Mouse (Mus musculus) heart, adult 11 months (tissue): ENCODE data around the gene Il1r1.

Experiments used
- DNase-seq: peaks from one replicate; pipeline ENCODE4 v3.0.0; 2022

Il1r1 gene

DNA sequence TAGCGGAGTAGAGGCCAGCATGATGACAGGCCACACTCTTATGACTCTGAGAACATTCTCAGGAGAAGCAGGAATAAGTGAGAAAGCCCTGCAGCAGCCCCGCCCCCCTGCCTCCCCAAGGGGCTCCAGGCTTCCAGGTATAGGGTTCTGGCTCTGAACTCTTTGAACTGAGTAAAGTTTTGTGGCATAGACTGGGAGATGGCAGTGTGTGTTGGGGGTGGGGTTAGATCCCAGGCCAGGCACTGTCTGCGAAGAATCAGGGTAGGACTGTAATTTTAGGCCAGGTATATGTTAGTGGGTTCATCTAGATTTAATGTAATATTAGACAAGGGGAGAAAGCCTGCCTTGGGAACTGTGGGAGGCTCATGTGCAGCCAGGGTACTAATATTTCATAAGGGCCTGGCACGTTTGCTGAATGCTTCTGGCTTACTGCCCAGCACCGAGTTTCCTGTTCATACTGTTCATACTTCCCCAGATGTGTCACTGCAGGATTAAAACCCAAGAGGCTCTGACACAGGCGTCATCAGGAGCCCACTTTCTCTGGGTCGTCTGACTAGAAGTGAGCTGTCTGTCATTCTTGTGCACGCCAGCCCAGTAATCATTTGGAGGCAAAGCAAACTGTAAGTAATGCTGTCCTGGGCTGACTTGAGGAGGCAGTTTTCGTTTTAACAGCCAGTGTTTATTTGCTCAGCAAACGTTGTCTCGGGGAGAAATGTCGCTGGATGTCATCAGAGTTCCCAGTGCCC is at the start of gene Il1r1:
Il1r1 (plus strand) TSS at position 542 of the 746 bp plus-strand sequence.
- peak; percentile 99 for DNase-seq

DNA sequence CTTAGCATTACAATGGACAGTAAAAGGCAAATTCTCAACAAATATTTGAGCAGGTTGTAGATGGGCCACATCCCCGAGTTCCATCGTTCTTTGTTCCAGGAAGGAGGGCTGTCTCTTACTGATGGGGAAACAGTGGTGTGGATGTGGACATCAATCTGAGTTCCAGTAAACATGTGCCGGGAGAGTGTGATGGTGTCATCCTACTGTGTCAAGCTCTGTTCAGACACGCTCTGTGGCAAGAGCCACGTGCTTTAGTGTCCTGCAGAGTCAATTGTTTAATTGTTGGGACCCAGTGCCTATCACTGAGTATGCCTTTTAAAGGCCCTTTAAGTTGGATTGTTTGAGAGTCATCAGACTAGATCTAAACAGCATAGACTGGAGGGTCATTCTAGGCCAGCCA is 49.8 kb upstream of the Il1r1 start:
- DNase-seq, result no peak

DNA sequence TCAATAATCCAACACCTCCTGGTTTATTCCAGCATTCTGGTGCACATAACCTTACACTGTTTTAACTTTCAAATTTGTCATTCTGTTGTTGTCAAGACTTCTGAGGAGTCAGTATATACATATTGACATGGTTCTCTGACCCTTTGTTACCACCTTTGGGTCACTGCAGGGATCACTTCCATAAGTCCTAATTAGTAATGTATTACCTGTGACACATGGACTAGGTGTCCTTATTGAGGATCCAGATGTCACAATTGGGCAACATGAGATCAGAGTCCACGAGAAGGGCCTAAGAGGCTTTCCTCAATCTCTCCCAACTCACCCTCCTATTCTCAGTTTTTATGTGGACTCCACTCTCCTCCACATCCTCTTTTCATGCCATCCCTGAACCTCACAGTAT is 49.1 kb upstream of the Il1r1 start:
- no peak for DNase-seq

DNA sequence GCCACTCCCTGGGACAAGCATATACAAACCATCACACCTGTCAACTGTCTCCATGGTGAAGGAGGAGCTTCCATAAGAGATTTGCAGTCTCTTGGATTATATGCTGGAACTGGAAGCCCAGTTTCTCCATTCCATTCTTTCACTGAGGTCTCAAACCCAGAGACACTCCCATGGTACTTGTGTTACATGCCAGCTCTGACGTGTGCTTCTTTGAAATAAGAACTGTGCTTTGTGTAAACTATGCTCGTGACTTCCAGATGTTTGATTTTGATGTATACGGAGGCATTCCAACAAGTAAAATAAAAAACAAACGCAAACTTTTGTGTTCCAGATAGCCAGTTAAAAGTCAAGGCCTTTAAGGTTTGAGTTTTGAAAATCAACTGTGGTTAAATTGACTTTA is 45.8 kb upstream of the Il1r1 start:
- no peak for DNase-seq

DNA sequence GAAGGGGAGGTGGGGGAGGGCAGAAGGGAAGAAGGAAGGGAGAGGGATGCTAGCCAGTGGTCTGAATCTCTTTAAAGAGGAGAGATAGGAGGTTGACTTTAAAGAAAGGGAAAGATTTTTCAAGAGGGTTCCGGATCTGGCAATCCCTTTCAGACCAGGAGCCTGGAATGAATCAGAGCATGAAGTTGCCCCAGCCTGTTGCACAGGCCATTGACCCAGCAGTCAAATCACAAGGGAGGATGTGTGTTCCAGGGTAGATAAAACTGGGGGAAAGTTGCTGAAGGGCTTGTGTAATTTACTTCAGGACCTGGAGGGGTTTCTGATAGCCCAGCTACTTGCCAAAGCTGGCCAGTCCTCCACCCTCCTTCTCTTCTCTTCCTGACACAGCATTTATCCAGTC is 45.4 kb upstream of the Il1r1 start:
- DNase-seq, result peak; percentile 98

DNA sequence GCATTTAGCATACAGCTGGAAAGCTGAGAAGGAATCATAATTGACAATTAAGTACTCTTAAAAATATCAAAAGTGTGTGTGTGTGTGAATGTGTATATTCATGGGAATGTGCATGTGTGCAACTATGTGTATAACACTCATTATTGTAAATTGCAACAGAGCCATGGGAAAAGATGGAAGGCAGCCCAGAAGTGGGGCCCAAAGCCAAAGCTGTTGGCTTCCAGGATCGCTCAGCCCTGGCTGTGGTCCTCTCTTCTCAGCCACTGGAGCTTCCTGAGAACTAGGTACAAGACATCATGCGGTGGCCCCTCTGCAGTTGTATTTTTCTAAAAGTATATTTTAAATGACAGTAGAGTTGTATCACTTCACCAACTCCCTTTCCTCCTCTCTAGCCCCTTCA is 44.0 kb upstream of the Il1r1 start:
- DNase-seq, result peak; percentile 91

DNA sequence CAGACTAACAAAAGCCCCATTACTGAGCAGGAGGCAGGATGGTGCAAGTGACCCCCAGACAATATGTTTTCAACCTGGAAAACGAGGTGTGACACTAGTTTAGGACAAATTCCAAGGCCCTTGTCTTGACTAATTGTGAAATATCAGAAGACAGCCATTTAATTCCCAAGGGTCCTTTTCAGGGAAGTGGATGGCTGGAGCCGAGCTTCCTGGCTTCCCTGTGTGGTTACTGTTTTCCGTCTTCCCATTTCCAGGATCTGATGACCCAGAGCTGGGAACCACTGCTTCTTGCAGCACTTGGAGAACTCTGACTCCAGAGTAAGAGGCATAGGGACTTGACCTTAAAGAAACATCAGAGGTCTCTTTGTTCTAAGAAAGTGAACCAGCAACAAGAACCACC is 43.2 kb upstream of the Il1r1 start:
- peak; percentile 96 for DNase-seq

DNA sequence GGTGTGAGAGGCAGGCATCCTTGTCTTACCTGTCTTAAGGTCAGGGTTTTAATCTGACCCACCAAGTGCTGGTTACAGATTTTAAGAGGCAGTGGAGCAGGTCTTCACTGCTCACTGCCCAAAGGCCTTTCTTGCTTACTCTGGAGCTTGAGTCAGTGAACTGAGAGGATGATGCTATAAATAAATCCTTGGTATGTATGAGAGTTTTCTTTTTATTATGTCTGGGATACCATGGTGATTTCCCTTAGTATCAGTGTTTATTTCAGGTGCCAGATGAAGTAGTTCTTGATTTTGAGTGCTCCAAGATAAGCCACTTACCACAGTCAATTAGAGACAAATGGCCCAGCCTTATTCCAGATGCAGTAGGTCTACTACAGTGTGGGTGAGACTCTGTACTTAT is 41.5 kb upstream of the Il1r1 start:
- DNase-seq, result no peak

DNA sequence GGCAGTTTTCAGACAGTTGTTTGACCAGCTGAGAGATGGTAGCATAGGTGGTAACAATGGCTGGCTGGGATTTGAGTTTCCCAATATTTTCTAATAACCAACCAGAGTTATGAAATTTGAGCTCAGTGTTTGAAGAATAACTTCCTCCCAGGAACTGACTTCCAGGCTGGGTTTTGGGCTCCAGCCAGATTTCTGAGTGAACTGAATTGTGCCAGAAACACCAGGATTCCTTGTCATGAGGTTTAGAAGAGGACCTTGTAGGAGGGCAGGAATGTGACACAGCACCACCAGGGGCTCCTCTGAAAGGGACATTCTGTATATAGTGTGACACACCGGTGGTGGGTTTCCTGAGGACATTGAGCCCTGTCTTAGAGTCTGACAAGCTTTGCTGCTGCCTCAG is 36.9 kb upstream of the Il1r1 start:
- peak; percentile 94 for DNase-seq

DNA sequence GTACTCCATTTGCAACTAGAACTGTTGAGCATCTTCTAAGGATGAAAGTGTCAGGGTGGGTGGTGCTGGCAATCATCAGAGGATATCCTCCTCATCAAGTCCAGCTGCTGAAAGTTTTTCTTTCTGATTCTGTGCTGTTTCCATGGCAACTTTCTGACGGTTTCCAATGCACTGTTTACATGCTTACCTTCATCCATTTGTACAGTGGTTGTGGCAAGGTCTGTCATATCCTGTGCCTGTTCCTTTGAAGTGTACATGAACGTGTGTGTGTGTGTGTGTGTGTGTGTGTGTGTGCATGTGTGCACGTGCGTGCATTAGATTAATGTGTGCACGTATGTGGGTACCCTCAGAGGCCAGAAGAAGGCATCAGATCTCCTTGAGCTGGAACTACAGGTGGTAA is 34.9 kb upstream of the Il1r1 start:
- no peak for DNase-seq

DNA sequence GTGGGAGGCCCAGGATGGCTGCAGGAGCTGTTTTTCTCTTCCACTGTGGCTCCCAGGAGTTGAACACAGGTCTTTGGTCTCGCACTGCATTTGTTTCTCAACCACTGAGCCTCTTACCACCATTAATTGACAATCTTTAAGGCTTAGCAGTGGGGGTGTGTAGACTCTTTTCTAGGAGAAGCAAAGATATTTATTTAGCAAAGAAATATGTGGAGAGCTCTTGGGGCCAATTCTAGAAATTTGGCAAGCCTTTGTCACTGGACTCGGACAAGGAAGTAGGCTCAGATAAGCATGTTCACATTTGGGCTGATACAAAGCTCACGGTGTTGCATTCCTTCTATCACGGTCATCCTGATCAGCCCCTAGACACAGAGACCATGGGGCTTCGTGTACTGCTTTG is 34.0 kb upstream of the Il1r1 start:
- DNase-seq, result no peak

DNA sequence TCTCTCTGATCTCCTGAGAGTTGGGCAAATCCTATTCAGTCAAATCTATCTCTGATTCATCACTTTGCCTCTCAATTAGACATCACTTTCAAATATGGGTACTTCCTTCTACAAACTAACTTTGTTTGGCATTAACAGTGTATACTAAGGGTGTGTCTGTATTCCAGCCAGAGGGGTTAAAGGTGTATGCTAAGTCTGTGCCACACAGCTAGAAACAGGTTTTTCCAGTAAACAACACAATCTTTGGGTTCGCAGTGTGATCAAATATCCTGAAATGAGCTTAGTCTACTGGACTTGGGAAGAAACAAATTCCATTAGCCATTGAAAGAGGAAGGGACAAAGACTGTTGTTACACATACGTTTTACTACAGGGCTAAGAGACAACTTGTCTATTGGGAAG is 30.6 kb upstream of the Il1r1 start:
- DNase-seq, result no peak

DNA sequence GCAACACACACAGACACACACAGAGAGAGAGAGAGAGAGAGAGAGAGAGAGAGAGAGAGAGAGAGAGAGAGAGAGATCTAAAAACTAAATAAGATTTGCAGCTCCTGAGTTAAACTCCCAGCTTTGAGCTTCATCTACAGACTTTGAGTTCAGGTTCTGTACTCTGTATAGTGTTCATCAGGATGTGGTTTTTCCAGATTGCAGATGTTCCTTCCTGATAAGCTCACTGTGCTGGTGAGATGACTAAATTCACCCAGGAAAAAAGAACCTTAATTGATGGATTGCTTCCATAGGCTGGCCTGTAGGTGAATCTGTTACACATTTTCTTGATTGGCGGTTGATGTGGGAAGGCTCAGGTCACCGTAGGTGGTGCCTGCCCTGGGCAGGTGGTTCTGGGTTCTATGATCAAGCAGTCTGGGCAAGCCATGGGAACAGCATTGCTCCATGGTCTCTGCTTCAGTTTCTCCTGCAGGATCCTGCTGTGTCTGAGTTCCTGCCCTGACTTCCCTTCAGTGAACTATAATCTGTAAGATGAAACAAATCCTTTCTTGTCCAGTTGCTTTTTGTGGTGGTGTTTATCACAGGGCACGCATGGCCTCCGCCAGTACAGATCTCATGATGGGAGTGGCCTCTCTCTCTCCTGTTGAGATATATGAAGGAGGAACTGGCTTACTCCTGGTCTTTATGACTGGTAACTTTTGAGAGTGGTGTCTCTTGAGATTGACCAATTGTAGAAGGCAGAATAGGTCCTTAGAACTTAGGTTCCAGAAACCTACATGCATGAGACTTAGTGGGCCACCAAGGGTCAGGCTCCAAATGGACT is 11.3 kb upstream of the Il1r1 start:
- DNase-seq, result peak; percentile 66

DNA sequence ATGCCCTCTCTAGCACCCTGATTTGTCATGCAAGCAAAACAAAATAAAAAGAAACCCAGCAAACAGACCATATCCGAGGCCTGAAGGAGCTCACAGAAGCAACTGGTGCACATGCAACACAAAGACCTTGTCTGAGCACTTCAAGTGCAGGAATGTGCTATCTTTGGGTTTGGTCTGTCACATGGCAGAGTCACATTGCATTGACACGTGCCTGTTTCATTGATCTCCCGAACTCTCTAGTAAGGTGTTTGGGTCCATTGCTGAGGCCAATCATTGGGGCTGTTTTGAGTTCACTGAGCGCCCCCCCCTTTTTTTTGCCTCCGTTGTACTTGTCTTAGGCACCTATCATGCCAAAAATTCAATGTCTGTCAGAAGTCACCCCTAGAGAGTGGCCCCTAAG is 7.4 kb upstream of the Il1r1 start:
- peak; percentile 37 for DNase-seq

DNA sequence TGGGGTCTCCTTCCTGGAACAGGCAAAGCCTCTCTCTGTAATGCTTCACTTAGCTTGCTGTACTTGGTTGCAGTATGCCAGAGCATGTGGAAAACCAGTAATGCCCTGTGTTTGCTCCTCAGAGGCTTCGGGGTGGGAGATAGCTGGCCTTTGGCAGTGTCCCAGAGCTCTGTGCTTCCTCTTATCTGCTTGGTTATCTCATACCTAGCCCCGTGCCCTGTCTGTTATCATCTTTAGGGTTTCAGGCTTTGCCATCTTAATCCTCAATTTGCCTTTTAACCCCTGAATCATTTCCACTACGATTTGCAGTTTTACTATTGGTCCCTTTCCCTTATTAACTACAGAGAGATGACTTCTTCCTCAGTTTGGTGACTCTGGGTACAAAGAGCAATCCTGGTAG is 6.3 kb upstream of the Il1r1 start:
- DNase-seq, result peak; percentile 71

DNA sequence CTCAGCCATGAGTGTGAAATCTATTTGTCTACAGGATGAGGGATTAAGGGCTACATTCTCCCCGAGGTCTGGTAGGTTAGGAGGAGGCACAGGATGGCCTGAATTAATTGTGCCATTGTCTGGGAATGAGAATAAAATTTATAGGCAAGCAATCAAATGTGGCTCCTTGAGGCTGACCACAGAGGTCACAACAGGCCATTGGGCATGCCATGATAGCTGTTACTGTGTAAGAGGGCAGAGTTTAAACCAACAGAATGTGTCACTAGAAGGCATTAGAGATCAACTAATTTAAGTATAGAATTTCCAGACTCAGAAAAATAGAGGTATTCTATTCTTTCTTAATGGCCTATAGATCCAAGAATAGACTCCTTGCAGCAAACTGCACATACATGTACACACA is 4.3 kb upstream of the Il1r1 start:
- no peak for DNase-seq

DNA sequence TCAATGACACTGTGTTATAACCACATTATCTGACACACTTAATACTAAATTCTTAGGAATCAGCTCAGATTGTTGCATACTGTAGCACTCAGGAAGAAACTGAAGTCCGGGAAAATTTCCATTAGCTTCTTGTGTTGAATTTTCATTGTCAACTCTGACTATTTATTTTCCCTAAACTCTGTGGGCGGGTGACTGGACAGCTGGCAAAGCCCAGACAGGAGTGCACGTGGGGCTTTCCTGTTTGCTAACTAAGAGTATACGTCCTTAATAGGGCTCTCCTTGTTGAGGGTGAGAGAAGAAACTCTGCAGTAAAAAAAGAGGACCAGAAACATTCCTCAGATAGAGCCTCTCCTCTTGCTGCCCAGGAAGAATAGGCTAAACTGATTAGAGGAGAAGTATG is 3.0 kb upstream of the Il1r1 start:
- DNase-seq, result peak; percentile 75

DNA sequence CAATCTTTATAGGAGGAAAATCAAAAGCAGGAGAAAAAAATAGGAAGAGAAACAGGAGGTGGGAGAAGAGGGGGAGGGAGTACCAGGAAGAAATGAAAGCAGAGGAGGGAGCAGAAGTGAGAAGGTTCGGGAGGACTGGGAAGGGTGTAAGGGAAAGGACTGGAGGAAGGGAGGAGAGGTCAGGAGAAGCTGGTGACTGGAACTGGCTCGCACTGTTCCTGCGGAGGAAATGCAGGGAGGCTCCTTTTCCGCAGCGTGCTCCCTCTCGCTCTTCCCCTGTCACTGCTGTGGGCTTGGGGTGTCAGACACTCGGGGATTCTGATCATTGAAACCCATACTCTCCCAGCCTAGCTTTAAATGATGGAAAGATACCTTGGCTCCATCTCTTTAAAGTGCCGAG is 2.2 kb upstream of the Il1r1 start:
- DNase-seq, result peak; percentile 94

DNA sequence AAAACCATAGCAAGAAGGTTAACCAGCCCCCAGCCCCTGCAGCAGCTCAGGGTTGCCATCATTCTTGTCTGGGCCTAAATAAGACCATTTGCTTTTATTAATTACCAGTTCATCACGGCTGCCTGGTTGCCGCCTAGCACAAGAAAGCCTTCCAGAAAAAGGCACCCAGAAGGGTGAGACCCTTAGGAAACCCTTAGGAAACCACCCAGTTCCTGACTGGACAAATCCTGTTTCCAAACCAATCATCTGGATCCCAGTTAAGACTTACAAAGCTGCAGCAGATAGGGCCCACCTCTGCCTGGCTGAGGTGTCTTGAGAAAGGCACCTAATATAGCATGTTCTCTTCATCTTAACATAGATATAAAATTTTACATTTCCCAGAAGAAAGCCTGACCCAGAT is 1.3 kb upstream of the Il1r1 start:
- peak; percentile 91 for DNase-seq

DNA sequence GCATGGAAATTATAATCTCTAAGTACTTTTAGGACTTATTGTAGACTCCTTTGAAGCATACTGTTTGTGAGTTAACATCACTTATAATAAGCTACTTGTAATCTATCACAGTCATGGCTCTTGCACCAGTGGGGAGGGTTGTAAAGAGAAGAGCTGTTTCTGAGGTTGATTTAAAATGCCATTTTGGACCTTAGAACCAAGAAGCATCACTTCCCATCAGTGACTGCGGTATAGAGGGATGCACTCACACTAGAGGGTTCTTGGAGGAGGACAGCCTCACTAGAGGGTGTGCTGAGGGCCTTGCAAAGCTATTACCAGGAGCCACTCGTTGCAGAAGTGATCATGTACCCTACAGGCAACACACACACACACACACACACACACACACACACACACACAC is 700 bp downstream of the Il1r1 start:
- DNase-seq, result peak; percentile 74

DNA sequence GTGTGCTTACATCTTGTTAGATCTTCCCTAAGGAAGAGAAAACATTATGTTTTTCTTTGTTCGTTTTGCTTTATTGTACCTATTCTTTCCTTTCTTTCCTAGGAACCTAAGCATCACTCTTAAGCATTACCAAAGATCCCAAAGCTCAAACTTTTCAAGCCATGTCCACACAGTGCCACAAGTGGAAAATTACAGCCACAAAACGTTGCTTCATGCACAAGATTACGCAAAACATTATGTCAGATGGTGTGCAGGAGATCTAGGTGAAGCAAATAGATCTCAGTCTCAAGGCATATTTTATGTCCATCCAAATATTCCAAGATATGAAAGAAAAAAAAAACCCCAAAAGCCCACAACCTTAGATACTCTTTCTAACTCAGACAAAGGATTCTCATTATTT is 4.2 kb downstream of the Il1r1 start:
- no peak for DNase-seq

DNA sequence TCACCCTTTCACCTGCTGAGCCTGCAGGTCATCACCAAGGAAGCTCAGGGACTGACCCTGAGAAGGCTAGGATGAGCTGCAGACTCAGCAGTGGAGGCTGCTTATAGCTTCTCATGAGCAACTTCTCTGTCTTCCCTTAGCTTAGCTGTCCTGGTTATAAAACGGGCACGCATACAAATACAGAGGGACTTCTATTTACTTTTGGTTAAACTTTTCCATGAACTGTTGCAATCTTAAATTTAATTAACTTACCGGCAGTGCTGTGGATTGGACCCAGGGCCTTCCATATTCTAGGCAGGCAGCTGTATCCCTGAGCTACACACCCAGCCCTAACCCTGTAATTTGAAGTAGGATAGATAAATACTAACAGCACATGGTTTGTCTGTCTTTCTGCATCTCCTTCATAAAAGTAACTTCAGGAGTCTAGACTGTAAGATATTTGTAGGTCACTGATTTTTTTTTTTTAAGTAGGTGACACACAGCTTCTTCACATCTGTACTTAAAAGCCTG is 4.9 kb downstream of the Il1r1 start:
- DNase-seq, result peak; percentile 76

DNA sequence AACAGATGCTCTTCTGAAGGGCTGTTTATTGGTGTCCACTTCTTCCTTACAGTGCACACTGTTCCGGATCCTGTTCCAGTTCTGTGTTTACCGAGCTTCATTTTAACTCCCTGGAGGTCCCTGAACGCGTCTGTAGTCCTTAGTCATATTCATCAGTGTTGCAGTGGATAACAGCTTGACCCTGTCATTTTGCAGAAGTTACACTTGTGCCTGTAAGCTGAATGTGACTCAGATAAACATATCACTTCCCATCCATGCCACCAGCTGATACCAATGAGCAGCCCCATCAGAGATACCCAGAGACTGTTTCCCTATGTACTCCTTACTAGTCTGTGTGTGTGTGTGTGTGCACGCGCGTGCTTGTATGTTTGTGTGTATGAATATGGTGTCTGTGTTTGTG is 5.5 kb downstream of the Il1r1 start:
- peak; percentile 97 for DNase-seq

DNA sequence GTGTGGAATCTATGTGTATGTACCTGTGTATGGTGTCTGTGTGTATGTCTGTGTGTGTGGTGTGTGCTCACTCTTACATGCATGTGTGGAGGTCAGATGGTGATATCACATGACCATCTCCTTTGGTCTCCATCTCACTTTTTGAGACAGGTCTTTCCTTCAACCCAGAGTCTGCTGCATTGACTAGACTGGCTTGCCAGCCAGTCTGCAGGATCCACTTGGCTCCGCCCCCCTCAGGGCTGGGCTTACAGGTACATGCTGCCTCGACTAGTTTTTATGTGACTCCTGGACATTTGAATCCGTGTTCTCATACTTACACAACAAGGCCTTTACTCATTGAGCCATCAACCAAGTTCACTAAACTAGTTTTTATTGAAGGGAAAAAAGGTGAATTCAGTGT is 6.2 kb downstream of the Il1r1 start:
- DNase-seq, result peak; percentile 81
